Mouse (Mus musculus): ENCODE data around the gene Slc25a18.
"Not testable (repeated sequence)": the region's sequence is repeated elsewhere in the genome, so short reads cannot be mapped to it uniquely, and the experiment has no call there.

Slc25a18 gene

GRCm38 (mm10) chr6:120798019-120798418 lies 24.6 kb downstream of the Slc25a18 start:
- no peak for DNase-seq (ENCODE audit: low spot score)

GRCm38 (mm10) chr6:120798905-120799304 lies 25.5 kb downstream of the Slc25a18 start:
- DNase-seq (ENCODE audit: low spot score), result no peak

DNA sequence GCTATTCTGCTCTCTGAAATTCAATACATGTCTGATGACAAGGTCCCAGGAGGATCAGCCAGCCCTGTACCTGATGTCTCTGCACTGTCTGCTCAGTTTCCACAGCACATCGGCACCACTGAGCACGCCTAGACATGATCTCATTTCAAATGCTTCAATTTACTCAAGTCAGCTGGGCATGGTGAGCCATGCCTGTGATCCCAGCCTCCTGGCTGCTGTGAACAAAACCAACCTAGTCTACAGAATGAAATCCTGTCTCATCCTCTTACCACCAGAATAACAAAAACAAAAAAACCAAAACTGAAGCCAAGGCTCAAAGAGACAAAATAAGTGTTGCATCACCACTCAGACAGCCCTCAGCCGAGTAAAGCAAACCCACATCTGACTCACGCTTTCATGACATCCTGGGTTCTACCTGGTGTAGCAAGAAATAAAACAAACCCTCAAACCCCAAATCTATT lies 26.2 kb downstream of the Slc25a18 start:
- DNase-seq (ENCODE audit: low spot score), result no peak

DNA sequence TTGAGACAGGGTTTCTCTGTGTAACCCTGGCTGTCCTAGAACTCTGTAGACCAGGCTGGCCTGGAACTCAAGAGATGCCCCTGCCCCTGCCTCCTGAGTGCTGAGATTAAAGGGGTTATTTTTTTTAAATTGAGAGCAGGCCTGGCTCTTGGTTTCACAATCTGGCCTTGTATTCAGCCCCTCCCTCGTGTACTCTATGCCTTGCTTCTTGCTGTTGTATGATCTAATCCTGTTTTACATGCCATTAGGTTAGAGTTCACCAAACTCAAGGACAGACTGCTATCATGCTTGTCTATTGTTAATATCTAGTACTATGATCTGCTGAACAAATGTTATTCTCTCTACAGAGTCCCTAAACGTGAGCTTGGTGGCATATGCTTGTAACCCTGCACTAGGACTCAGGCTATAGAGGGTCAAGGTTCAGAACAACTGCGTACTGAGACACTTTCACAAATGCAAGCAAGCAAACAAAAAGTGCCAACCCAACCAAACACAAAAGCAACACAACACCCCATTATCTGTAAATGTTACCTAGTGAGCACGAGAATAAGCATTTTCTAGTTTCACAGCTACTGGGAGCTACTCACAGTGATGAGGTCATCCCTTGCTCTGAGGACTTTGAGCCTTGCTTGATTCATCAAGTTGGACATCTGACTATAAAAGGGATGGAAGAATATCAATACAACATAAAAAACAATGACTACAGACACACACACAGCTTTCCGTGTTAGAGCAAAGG lies 33.8 kb downstream of the Slc25a18 start:
- DNase-seq (ENCODE audit: low spot score), result no peak

DNA sequence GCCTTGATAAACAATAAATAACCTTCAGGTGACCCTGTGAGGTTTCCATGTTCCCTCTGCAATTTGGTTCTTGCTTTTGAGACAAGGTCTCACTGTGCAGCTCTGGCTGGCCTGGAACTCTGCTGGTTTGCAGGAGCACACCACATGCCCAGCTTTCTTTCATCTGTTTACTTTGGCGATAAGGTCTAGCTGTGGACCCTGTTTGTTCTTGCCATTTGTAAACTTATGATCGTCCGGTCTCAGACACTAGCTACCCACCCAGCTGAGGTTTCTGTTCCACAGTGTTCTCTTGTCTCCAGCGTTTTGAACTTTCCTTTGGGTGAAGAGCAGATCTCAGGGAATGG lies 34.3 kb downstream of the Slc25a18 start:
- DNase-seq (ENCODE audit: low spot score), result no peak

GRCm38 (mm10) chr6:120811999-120812398 lies 38.6 kb downstream of the Slc25a18 start:
- DNase-seq (ENCODE audit: low spot score), result not testable (repeated sequence)

DNA sequence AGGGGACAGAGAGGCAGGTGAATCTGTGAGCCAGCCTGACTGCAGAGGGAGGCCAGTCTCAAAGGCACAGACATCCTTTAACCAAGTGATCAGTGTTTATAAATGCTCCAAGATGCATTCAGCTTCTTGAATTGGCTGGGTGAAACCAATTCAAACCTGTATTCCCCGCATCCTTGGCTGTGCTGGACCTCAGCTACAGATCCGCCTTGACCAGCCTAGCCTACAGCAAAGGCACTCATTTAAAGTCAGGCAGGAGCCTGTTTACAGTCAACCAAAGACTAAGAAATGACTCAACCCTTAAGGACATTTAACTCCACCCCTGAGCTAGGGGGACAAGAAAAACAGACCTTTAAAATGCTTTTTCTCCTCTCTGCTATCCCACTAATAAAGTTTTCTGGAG lies 45.9 kb downstream of the Slc25a18 start:
- no peak for DNase-seq (ENCODE audit: low spot score)

DNA sequence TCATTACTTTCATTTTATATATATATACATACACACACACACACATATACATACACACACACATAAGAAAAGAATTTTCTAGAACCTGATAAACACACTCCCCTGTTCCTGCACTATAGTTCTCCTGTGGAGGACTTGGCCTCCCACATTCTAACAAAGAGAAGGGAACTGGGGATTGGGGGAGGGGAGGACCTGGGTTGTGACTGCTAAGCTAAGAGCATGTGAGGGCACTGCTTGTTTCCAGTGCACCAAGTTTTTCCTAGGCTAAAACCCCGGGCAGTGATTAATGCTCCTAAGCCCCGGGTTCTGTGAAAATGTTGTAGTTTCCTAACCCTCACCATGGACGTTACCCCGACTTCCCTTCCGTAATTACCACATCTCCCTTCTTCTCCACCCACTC lies 46.8 kb downstream of the Slc25a18 start:
- DNase-seq (ENCODE audit: low spot score), result no peak

- no peak for DNase-seq (ENCODE audit: low spot score)
Measured at GRCm38 (mm10) chr6:120820941-120821340, 47.6 kb downstream of the Slc25a18 start.

DNA sequence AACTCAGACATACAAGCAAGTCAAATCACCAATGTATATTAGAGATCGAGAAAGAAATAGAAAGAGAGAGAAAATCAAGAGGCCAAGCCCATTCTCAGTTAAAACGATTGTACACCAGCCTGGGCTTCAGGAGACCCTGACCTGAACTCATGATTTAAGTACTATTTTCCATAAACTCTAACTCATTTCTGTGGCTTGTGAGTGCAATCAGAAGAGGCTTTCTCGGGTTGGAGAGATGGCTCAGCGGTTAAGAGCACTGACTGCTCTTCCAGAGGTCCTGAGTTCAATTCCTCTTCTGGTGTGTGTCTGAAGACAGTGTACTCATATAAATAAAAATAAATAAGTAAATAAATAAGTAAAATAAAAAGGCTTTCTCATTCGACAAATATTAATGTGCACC lies 48.3 kb downstream of the Slc25a18 start:
- DNase-seq (ENCODE audit: low spot score), result no peak

- DNase-seq (ENCODE audit: low spot score), result peak; percentile 93
Measured at GRCm38 (mm10) chr6:120822307-120822928, 49.0 kb downstream of the Slc25a18 start, which contains the start of gene Atp6v1e1. TSS of gene Atp6v1e1 (minus strand) at chr6:120822793.

DNA sequence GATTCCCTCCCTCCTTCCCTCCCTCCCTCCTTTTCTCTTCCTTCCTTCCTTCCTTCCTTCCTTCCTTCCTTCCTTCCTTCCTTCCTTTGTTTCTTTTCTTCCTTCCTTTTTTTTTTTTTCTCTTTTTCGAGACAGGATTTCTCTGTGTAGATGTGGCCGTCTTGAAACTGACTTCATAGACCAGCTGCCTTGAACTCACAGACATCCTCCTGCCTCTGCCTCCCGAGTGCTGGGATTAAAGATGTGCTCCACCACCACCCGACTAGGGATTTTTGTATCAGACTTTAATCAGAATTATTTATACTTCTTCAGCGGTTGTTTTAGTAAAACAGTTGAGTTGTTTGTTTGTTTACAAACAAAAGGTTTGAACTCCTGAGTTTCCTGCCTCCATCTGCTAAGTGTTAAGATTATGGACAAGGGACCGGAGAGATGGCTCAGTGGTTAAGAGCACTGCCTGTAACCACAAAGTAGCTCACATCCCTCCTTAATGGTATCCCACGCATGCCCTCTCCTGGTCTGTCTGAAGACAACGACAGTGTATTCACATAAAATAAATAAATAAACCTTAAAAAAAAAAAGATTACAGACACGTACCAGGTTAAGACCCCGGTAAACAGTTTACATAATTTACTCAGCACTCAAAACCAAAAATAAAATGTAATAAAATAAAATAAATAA lies 49.7 kb downstream of the Slc25a18 start:
- no peak for DNase-seq (ENCODE audit: low spot score)

DNA sequence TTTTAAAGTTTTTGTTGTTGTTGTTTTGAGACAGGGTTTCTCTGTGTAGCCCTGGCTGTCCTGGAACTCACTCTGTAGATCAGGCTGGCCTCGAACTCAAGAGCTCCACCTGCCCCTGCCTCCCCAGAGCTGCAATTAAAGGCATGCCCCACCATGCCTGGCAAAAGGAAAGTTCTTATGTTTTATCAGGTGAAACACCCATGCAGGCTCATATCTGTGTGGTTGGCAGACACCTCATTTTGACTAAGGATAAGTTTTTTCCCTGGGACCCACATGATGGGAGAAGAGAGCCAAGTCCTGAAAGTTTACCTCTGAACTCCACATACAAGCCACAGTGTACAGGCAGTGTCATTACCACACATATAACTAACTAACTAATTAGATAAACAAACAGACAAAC lies 56.7 kb downstream of the Slc25a18 start:
- no peak for DNase-seq (ENCODE audit: low spot score)

DNA sequence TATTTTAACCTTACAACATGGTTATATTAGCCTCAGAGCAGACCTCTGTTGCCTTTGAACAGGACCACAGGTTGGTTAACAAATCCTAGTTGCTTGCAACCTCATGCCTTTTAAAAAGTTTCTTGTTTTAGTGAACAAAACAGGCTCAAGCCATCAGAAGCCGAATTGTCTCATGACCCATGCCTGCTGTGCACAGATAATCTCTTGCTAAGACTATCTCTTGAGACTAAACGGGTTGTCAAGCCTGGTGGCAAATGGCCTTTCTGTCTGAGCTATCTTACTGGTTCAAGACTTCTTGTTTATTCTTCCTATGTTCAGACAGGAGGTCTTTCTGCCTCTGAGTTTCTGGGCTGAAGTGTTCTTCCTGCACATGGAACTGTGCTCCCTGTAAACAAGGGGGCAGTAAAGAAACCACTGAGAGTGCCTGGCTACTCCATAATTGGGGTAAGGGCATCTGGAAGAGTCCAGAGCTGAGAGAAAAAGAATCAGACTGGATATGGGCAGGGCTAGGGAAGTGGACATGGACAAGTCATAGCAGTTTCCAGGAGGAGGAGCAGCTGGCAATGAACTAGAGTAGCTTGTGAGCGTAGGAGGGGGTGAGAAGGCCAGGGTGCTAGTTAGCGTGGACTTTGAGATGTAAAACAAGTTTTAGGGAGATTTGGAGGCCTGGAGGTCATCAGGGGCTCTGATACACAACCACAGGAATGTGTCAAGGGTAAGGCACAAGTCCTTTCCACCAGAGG lies 57.7 kb downstream of the Slc25a18 start:
- no peak for DNase-seq (ENCODE audit: low spot score)

DNA sequence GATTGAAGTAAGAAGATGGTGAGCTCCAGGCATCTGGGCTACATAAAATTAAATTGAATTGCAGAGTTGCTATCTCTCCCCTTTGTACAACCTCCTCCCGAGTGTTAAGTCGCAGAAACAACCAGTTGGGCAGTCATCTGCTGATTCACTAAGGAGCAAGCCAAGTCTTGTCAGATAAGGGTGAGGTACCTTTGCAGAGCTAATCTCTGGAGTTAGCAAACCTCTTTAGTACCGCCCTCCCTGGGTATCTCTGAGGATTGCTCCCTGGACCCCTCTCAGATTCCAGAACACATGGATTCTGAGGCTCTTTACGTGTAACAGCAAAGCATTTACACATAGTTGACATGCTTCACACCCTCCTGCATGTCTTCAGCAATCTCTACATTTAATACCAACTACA lies 58.7 kb downstream of the Slc25a18 start:
- no peak for DNase-seq (ENCODE audit: low spot score)

DNA sequence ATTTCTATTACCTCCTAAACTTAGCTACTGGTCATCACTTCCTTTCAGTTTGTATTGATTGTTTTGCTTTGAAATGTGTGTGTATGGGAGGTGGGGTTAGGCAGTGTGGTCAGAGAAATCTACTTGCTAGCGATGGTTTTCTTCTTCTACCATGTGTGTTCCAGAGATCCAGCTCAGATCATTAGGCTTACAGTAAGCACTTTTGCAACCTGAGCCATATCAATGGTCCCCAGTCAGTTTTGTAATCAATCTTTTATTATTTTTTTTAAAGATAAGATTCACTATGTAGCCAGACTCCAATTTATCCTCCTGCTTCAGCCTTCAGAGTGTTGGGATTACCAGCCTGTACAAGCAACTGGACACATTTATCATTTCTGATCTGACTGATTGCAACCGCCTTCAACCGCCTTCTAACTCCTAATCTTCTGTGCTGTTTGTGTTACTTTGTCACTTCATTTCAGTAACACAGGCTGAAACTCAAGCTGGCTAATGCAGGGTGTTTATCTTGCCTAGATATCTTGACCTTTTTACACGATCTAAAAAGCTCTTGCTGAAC lies 61.5 kb downstream of the Slc25a18 start:
- no peak for DNase-seq (ENCODE audit: low spot score)

- DNase-seq (ENCODE audit: low spot score), result peak; percentile 95
Measured at GRCm38 (mm10) chr6:120835474-120836374, 62.3 kb downstream of the Slc25a18 start, which contains the start of gene Bcl2l13. TSS of gene Bcl2l13 (plus strand) at chr6:120836212.

DNA sequence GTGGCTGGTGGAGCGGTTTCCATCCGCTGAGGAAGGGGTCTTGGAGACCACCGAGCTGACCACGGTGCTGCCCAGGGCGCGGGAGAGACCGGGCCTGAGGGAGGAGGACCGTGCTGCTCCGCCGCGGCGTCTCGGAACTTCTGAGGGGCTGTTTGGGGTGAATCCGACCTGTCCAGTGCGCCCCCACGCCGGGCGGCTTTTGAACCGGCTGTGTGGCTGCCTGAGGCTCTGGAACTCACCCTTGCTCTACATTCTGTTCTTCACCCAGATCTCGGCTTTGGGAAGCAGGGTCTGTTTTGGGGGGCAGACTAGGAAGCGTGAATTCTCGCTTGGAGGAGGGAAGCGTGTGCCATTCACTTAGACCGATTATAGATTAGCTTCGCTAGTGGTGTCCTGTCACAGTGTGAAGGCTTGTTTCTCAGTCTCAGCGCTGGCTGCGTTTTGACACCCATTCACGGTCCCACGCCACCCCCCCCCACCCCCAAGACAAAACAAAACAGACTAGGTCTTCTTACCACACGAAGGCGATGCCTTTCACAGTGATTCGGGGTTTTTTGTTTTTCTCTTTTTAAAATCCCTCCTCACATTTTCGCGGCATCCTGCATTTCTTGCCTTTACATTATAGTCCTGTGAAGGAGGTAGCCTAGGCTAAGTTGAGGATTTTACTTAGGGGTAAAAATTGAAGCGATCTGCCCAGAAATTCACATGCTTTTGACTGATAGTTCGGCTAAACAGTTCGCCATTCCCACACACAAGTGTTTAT lies 63.2 kb downstream of the Slc25a18 start:
- DNase-seq (ENCODE audit: low spot score), result no peak

DNA sequence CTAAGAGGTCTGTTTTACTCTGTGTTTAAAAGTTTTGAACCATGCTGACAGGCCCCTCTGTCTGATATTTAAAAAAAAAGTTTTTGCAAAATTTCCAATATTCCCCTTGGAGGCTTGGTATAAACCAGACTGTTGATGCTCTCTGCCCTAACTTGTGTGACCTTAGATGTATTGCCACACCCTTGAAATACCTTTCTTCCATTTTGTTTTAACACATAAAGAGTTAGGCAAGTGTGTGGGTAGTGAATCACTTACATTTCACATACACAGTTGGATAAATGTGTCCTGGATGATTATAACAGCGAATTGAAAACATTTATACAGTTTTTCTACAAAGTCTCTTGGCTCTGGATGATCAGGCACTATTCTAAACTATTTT lies 63.8 kb downstream of the Slc25a18 start:
- DNase-seq (ENCODE audit: low spot score), result no peak

DNA sequence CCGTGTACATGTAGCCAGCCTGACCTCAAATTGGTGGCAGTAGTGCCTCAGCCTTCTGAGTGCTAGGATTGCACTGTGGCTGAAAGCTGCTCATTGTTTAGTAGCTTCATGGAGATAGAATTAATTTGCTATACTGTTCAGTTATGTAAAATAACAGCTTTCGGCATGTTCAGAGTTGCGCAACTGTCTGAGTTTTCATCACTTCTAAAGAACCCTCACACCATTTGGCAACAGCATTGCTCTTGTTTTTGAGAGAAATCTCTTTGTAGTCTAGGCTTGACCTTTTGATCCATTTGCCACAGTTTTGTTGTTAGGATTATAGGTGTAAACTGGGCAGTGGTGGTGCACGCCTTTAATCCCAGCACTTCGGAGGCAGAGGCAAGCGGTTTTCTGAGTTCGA lies 66.9 kb downstream of the Slc25a18 start:
- DNase-seq (ENCODE audit: low spot score), result no peak
